Mouse (Mus musculus): ENCODE measurements around the gene Vmn2r21.
"Not testable (repeated sequence)": the region's sequence is repeated elsewhere in the genome, so short reads cannot be mapped to it uniquely, and the experiment has no call there.

Gene Vmn2r21

DNA sequence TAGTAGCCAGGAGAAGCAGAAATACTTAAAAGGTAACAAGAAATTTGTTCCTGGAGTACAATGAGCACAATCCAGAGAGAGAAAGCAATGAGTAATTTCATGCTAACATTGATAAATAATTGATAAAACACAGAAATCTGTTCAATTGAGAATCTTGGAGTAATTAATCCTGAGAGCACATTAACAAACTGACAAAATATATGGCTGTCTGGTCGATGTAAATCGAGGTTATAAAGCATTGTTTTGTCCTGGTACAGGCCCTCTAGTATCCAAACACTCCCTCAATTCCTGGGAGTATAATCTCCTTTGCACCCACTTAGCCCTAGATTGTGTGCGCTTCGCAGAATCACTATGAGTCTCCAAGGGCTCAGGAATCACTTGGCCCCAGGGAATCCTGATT lies at the start of gene Vmn2r21:
TSS of gene Vmn2r21 (minus strand) at position 101 of the 400 bp plus-strand sequence.
- DNase-seq (ENCODE audit: low spot score in 2 of 2), result not testable (repeated sequence)

DNA sequence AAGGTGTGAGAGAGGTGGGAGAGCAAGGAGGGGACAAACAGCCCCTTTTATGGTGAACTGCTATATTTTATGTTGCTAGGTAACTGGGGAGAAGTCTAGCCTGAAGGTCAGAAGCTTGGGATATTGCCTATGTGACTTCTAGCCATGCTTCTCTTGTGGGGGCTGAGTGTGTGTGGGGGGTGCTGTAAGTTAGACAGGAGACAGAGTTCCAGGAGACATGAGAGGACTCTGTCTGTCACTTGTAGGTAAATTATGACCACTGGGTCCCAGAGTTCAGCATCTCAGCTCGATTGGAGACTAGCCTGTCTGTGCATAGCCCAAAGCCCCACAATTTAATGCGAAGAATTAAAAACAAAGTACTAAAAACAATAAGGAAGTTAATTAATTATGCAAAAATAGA lies 41.5 kb upstream of the Vmn2r21 start:
- DNase-seq (ENCODE audit: low spot score in 2 of 2), result not testable (repeated sequence)

DNA sequence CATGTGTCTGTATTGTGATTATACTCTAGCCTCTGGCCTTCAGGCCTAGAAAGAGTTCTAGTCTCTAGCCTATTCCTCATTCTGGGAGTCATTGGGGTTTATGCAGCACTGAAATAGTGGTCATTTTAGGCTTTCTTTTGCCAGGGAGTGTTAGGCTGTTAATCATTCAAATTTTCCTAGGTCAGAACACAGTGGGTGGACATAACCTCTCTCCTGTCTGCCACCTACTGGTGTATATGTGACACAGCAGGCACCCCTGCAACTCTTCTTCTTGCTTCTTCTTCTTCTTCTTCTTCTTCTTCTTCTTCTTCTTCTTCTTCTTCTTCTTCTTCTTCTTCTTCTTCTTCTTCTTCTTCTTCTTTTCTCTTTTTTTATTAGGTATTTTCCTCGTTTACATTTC lies 6.5 kb upstream of the Vmn2r21 start:
- DNase-seq (ENCODE audit: low spot score in 2 of 2), result not testable (repeated sequence)

DNA sequence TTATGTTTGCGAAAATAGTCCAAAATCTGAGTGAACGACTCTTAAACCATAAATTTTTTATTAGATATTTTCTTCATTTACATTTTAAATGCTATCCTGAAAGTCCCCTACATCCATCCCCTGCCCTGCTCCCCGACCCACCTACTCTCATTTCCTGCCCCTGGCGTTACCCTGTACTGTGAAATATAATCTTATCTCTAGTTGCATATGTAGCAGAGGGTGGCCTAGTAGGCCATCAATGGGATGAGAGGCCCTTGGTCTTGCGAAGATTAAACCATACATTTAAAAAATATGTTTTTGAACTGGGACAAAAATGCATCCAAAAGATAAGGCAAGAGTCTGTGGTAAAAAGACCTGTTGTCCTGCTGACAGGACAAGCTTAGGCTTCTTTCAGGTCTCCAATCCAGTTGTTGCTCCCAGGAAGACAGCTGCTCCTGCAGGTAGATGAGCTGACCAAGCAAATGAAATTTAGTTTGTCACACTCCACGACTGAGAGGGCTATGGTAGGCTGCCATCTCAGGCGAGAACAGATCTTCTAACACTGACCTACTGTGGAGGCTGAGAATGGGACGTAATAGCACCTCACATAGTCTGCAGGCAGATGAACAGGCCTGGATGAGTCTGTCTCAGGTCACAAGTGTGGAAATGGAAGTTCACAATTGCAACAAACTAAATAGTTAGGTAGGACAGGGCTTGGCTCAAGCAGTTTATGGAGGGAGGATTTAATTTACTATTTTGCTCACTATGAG lies 10.8 kb downstream of the Vmn2r21 start:
- DNase-seq (ENCODE audit: low spot score in 2 of 2), result not testable (repeated sequence)

DNA sequence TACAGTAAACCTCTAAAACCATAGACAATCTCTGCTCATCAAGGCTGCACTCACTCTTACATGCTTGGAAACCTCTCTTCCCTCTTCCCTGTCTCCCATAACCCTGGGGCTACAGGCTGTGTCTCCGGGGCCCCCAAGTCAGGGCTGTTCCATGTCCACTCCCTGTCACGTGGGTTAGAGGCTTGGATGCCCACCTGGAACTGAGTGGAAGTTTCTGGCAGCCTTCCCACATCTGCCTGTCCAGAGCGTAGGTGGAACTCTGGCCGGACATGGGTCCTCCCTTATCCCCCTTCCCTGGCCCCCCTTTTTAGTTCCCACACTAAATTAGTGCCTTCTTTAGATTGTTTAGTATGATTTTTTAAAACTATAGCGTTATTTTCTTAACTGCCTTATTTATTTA lies 60.2 kb downstream of the Vmn2r21 start:
- not testable (repeated sequence) for DNase-seq (ENCODE audit: low spot score in 2 of 2)

DNA sequence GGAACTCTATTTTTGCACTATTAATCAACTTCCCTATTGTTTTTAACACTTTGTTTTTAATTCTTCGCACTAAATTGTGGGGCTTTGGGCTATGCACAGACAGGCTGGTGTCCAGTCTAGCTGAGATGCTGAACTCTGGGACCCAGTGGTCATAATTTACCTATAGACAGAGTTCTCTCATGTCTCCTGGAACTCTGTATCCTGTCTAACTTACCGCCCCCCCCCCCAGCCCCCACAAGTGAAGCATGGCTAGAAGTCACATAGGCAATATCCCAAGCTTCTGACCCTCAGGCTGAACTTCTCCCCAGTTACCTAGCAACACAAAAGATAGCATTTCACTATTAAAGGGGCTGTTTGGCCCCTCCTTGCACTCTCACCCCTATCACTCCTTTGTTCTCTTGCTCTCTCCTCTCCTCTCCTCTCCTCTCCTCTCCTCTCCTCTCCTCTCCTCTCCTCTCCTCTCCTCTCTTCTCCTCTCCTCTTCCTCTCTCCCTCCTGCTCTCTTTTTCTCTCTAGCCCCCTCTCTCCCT lies 60.7 kb downstream of the Vmn2r21 start:
- not testable (repeated sequence) for DNase-seq (ENCODE audit: low spot score in 2 of 2)

DNA sequence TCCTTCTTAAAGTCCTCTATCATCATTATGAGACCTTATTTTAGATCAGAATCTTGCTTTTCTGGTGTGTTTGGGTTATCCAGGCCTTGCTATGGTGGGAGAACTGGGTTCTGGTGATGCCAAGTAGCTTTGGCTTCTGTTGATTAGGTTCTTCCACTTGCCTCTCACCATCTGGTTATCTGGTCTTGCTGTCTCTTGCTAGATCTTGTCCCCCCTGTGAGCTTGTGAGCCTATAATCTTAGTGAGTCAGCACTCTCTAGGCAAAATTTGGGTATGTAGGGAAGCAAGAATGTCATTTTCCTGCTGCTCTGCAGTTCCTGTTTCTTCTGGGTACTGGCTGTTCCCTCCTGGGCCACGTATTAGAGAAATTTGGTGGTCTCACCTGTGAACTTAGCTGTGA lies 64.6 kb downstream of the Vmn2r21 start:
- not testable (repeated sequence) for DNase-seq (ENCODE audit: low spot score in 2 of 2)
